Mouse (Mus musculus): ENCODE data around the gene Ndufb7. TPM values are rescaled to one million over a fixed set of nuclear protein-coding genes. Genes with fewer than 3 reads are reported as not detected.

Gene Ndufb7
- polyA plus RNA-seq, 1 experiment from 2014 or later, result 345 TPM

GRCm38 (mm10) chr8:83572246-83572812 lies 5.9 kb downstream of the Ndufb7 start:
- WGBS, result 81% methylated on average over 5 of the region's 5 CpGs
- peaks cover 29% of the 10 kb centered on the region for H3K36me3 ChIP-seq (ENCODE audit: control insufficient read depth, insufficient read depth, low read length)
- no peaks in the 10 kb centered on the region for H3K9me3 ChIP-seq (ENCODE audit: control insufficient read depth, low read depth, low read length)
- no peak overlapping the region for H3K27ac ChIP-seq (ENCODE audit: low read length)
- peaks cover 20% of the 10 kb centered on the region for H3K4me1 ChIP-seq (ENCODE audit: control insufficient read depth, insufficient read depth, low read length)
- no peak overlapping the region for H3K4me3 ChIP-seq (ENCODE audit: low read depth, low read length)
- ATAC-seq (ENCODE audit: insufficient number of reproducible peaks, insufficient read depth, low FRiP score, low read depth), result no peak
- H3K27me3 ChIP-seq (ENCODE audit: control insufficient read depth, insufficient read depth, low read length), result no peaks in the 10 kb centered on the region
- H3K4me2 ChIP-seq (replicated peaks; ENCODE audit: low read depth, low read length), result no peak overlapping the region
- H3K9ac ChIP-seq (replicated peaks; ENCODE audit: low read depth, low read length), result no peak overlapping the region

GRCm38 (mm10) chr8:83573140-83573875 lies 6.8 kb downstream of the Ndufb7 start:
- 85% methylated on average over 18 of the region's 18 CpGs for WGBS
- Histone ChIP-seq H3K9ac (replicated peaks; ENCODE audit: low read depth, low read length) (no peak overlapping the region), H3K4me3 (ENCODE audit: low read depth, low read length) (no peak overlapping the region), H3K36me3 (ENCODE audit: control insufficient read depth, insufficient read depth, low read length) (peaks cover 29% of the 10 kb centered on the region), H3K9me3 (ENCODE audit: control insufficient read depth, low read depth, low read length) (no peaks in the 10 kb centered on the region), H3K27me3 (ENCODE audit: control insufficient read depth, insufficient read depth, low read length) (no peaks in the 10 kb centered on the region), H3K4me1 (ENCODE audit: control insufficient read depth, insufficient read depth, low read length) (peaks cover 19% of the 10 kb centered on the region), H3K4me2 (replicated peaks; ENCODE audit: low read depth, low read length) (no peak overlapping the region), H3K27ac (ENCODE audit: low read length) (no peak overlapping the region)
- ATAC-seq (ENCODE audit: insufficient number of reproducible peaks, insufficient read depth, low FRiP score, low read depth), result no peak

GRCm38 (mm10) chr8:83574631-83575315 lies 8.3 kb downstream of the Ndufb7 start:
- Histone ChIP-seq H3K27ac (ENCODE audit: low read length) (no peak overlapping the region), H3K9me3 (ENCODE audit: control insufficient read depth, low read depth, low read length) (no peaks in the 10 kb centered on the region), H3K4me2 (replicated peaks; ENCODE audit: low read depth, low read length) (no peak overlapping the region), H3K9ac (replicated peaks; ENCODE audit: low read depth, low read length) (no peak overlapping the region), H3K27me3 (ENCODE audit: control insufficient read depth, insufficient read depth, low read length) (no peaks in the 10 kb centered on the region), H3K36me3 (ENCODE audit: control insufficient read depth, insufficient read depth, low read length) (peaks cover 29% of the 10 kb centered on the region), H3K4me3 (ENCODE audit: low read depth, low read length) (no peak overlapping the region), H3K4me1 (ENCODE audit: control insufficient read depth, insufficient read depth, low read length) (peaks cover 24% of the 10 kb centered on the region)
- ATAC-seq (ENCODE audit: insufficient number of reproducible peaks, insufficient read depth, low FRiP score, low read depth), result no peak
- WGBS, result 81% methylated on average over 15 of the region's 15 CpGs

GRCm38 (mm10) chr8:83575561-83576515 lies 9.4 kb downstream of the Ndufb7 start:
- H3K4me2 ChIP-seq (replicated peaks; ENCODE audit: low read depth, low read length), result no peak overlapping the region
- peak overlapping the region; percentile 45; the same call in 1 of the 2 replicates for H3K27ac ChIP-seq (ENCODE audit: low read length)
- H3K9me3 ChIP-seq (ENCODE audit: control insufficient read depth, low read depth, low read length), result no peaks in the 10 kb centered on the region
- H3K9ac ChIP-seq (replicated peaks; ENCODE audit: low read depth, low read length), result no peak overlapping the region
- H3K4me3 ChIP-seq (ENCODE audit: low read depth, low read length), result no peak overlapping the region
- H3K4me1 ChIP-seq (ENCODE audit: control insufficient read depth, insufficient read depth, low read length), result peaks cover 25% of the 10 kb centered on the region
- no peaks in the 10 kb centered on the region for H3K27me3 ChIP-seq (ENCODE audit: control insufficient read depth, insufficient read depth, low read length)
- H3K36me3 ChIP-seq (ENCODE audit: control insufficient read depth, insufficient read depth, low read length), result peaks cover 21% of the 10 kb centered on the region
- no peak for ATAC-seq (ENCODE audit: insufficient number of reproducible peaks, insufficient read depth, low FRiP score, low read depth)
- 64% methylated on average over 17 of the region's 17 CpGs for WGBS

GRCm38 (mm10) chr8:83576516-83576895 lies 10.0 kb downstream of the Ndufb7 start:
- 34% methylated on average over 2 of the region's 4 CpGs for WGBS
- ATAC-seq (ENCODE audit: insufficient number of reproducible peaks, insufficient read depth, low FRiP score, low read depth), result no peak
- Histone ChIP-seq H3K9ac (replicated peaks; ENCODE audit: low read depth, low read length) (no peak overlapping the region), H3K9me3 (ENCODE audit: control insufficient read depth, low read depth, low read length) (no peaks in the 10 kb centered on the region), H3K27me3 (ENCODE audit: control insufficient read depth, insufficient read depth, low read length) (no peaks in the 10 kb centered on the region), H3K4me2 (replicated peaks; ENCODE audit: low read depth, low read length) (no peak overlapping the region), H3K36me3 (ENCODE audit: control insufficient read depth, insufficient read depth, low read length) (peaks cover 16% of the 10 kb centered on the region), H3K4me1 (ENCODE audit: control insufficient read depth, insufficient read depth, low read length) (peaks cover 25% of the 10 kb centered on the region), H3K27ac (ENCODE audit: low read length) (peak overlapping the region; percentile 45; the same call in 1 of the 2 replicates), H3K4me3 (ENCODE audit: low read depth, low read length) (no peak overlapping the region)

- peak overlapping the region; percentile 7; the same call in 1 of the 2 replicates for H3K27ac ChIP-seq (ENCODE audit: low read length)
- H3K9ac ChIP-seq (replicated peaks; ENCODE audit: low read depth, low read length), result no peak overlapping the region
- no peak overlapping the region for H3K4me2 ChIP-seq (replicated peaks; ENCODE audit: low read depth, low read length)
- H3K4me3 ChIP-seq (ENCODE audit: low read depth, low read length), result no peak overlapping the region
- no peaks in the 10 kb centered on the region for H3K27me3 ChIP-seq (ENCODE audit: control insufficient read depth, insufficient read depth, low read length)
- peaks cover 25% of the 10 kb centered on the region for H3K4me1 ChIP-seq (ENCODE audit: control insufficient read depth, insufficient read depth, low read length)
- WGBS, result 75% methylated on average over 4 of the region's 4 CpGs
- no peak for ATAC-seq (ENCODE audit: insufficient number of reproducible peaks, insufficient read depth, low FRiP score, low read depth)
- H3K9me3 ChIP-seq (ENCODE audit: control insufficient read depth, low read depth, low read length), result no peaks in the 10 kb centered on the region
- H3K36me3 ChIP-seq (ENCODE audit: control insufficient read depth, insufficient read depth, low read length), result peaks cover 12% of the 10 kb centered on the region
Measured at GRCm38 (mm10) chr8:83576921-83577320, 10.4 kb downstream of the Ndufb7 start.

- Histone ChIP-seq H3K9ac (replicated peaks; ENCODE audit: low read depth, low read length) (no peak overlapping the region), H3K4me1 (ENCODE audit: control insufficient read depth, insufficient read depth, low read length) (peaks cover 25% of the 10 kb centered on the region), H3K27ac (ENCODE audit: low read length) (0 out of 2 replicates have a peak overlapping the region, but pooled peaks have one; percentile 7), H3K4me2 (replicated peaks; ENCODE audit: low read depth, low read length) (no peak overlapping the region), H3K27me3 (ENCODE audit: control insufficient read depth, insufficient read depth, low read length) (no peaks in the 10 kb centered on the region), H3K9me3 (ENCODE audit: control insufficient read depth, low read depth, low read length) (no peaks in the 10 kb centered on the region), H3K36me3 (ENCODE audit: control insufficient read depth, insufficient read depth, low read length) (peaks cover 8% of the 10 kb centered on the region), H3K4me3 (ENCODE audit: low read depth, low read length) (no peak overlapping the region)
- 55% methylated on average over 9 of the region's 9 CpGs for WGBS
- peak; percentile 20; the same call in 1 of the 2 replicates for ATAC-seq (ENCODE audit: insufficient number of reproducible peaks, insufficient read depth, low FRiP score, low read depth)
Measured at GRCm38 (mm10) chr8:83577384-83577791, 10.9 kb downstream of the Ndufb7 start.
